Mouse (Mus musculus): Measurements from ENCODE around the gene Tmem190.
"Not testable (repeated sequence)": the region's sequence is repeated elsewhere in the genome, so short reads cannot be mapped to it uniquely, and the experiment has no call there.

Gene Tmem190

GRCm38 (mm10) chr7:4812303-4813104, 29.8 kb downstream of the Tmem190 start, which contains the start of gene Ube2s:
Gene Ube2s (minus strand): TSS chr7:4812590.
- peak; percentile 100 for DNase-seq (ENCODE audit: low read depth, low spot score)

GRCm38 (mm10) chr7:4813105-4813791, 30.5 kb downstream of the Tmem190 start:
- DNase-seq (ENCODE audit: low read depth, low spot score): no peak

- no peak for DNase-seq (ENCODE audit: low read depth, low spot score)
Observed at GRCm38 (mm10) chr7:4816559-4816958, 33.8 kb downstream of the Tmem190 start.

- DNase-seq (ENCODE audit: low read depth, low spot score): not testable (repeated sequence)
Observed at GRCm38 (mm10) chr7:4820925-4821324, 38.2 kb downstream of the Tmem190 start.

GRCm38 (mm10) chr7:4821690-4822089, 39.0 kb downstream of the Tmem190 start:
- peak; percentile 87 for DNase-seq (ENCODE audit: low read depth, low spot score)

GRCm38 (mm10) chr7:4822162-4822907, 39.6 kb downstream of the Tmem190 start:
- DNase-seq (ENCODE audit: low read depth, low spot score): no peak

GRCm38 (mm10) chr7:4825365-4825764, 42.6 kb downstream of the Tmem190 start:
- no peak for DNase-seq (ENCODE audit: low read depth, low spot score)

GRCm38 (mm10) chr7:4830476-4830875, 47.7 kb downstream of the Tmem190 start:
- no peak for DNase-seq (ENCODE audit: low read depth, low spot score)

All from brain, adult 2 months (tissue).